Mouse (Mus musculus): Measurements from ENCODE around the gene Nckap5l.

- no peak for TF ChIP-seq GATA1 (IDR thresholded peaks at IDR 0.05; ENCODE audit: borderline replicate concordance, low read length)
- no peak for TF ChIP-seq FLI1 (IDR thresholded peaks at IDR 0.05; ENCODE audit: low read length)
Observed at GRCm38 (mm10) chr15:99457606-99458401, at the start of gene Nckap5l.
